Mouse (Mus musculus): Measurements from ENCODE around the gene Ankmy1.

The Ankmy1 gene

GRCm38 (mm10) chr1:92902786-92903185 is at the start of gene Ankmy1:
TSS of gene Ankmy1 (minus strand) at chr1:92902906.
- peak; percentile 66 to 83 for DNase-seq (ENCODE audit: low spot score in 2 of 2)

DNA sequence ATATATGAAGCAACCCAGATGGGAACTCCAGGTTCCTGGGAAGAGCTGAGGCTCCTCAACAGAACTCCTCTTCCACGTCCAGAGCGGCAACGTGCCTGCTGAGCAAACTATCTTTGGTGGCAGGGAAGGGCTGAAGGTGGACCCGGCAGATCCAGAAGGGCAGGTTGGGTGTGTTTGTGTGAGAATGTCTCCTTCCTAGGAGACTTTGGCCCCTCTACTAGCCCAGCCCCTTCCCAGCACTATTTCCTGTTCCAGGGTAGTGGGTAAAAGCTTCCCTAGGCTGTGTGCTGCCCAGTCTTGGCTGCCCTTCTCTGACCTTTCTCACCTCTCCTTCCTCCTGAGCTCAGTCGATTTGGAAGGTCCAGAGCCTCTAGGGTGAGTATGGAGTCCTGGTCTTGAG is 47.9 kb upstream of the Ankmy1 start, which contains the start of gene Gpr35:
TSS of gene Gpr35 (plus strand) at position 259 of the 400 bp plus-strand sequence.
- no peak for DNase-seq (ENCODE audit: low spot score in 2 of 2)

- no peak for DNase-seq (ENCODE audit: low spot score in 2 of 2)
These were observed 46.7 kb upstream of the Ankmy1 start for GRCm38 (mm10) chr1:92949426-92949825.

DNA sequence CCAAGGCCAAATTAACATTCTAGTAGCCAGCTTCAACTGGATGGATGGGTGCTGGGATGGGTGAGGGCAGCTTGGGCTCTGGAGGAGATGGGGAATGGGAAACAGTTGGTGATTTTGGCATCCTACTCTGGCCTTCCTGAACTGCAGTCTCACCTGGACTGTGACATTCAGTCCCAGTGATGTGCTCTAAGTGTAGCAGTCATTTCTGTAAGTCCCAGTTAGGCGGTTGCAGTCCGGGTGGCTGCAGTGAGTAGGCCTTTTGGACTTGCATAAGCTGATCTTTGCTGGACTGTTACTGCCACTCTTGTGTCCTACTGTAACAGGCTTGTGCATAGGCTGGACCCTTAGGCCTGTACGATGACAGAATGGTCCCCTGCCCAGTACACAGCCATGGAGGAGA is 45.3 kb upstream of the Ankmy1 start:
- DNase-seq (ENCODE audit: low spot score in 2 of 2), result no peak

- DNase-seq (ENCODE audit: low spot score in 2 of 2), result no peak
These were observed 40.7 kb upstream of the Ankmy1 start for GRCm38 (mm10) chr1:92943219-92943989.

DNA sequence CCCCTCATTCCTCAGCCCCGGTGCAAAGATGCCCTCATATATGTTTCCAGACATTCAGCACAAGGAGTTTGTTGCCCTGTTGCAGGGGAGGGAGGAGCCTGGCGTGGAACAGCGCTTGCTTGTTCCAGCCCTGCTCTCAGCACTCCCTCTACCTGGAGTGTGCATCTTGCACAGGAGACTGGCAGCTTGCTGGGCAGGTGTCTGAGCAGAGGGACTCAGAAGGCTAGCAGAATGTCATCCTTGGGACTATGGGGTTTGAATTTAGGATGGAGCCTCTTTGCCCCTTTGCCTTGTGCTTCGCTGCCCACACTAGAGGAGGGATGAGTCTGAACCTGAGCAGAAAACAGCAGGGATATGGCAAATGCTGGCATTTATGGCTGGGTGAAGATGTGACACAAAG is 37.0 kb upstream of the Ankmy1 start:
- DNase-seq (ENCODE audit: low spot score in 2 of 2), result no peak

DNA sequence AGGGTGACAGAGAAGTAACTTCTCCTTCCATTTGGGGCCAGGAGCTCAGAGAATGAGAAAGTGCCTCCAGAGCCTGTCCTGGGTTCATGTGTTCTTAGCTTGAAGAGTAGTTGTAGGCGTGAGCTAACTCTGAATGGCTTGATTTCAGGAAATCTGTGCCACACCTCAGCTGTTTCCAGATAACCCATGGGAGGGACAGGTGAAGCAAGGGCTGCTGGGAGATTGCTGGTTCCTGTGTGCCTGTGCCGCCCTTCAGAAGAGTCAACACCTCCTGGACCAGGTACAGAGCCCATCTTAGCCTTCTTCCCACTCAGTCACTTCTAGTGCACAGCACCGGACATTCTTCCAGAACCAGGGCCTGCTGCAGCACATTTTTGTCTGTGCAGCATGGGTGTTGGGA is 35.1 kb upstream of the Ankmy1 start:
- DNase-seq (ENCODE audit: low spot score in 2 of 2), result no peak

DNA sequence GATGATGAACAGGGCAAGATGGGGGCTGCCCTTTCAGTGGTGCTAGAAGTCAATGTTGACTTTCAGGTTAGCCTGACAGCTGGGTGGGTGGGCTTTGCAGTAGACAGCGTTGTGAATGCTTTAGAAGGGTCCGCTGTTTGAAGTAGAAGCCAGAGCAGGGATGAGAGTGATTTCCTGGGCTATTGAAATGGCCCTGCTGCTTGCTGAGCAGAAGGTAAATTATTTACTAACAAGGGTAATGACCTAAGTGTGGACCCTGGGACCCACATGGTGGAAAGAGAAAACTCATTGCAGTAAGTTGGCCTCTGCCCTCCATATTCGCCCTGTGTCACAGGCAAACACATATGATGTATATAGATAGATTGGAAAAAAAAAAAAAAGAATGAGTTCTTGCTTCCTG is 33.8 kb upstream of the Ankmy1 start:
- no peak for DNase-seq (ENCODE audit: low spot score in 2 of 2)

- DNase-seq (ENCODE audit: low spot score in 2 of 2), result no peak
These were observed 33.3 kb upstream of the Ankmy1 start for GRCm38 (mm10) chr1:92935977-92936376.

- DNase-seq (ENCODE audit: low spot score in 2 of 2), result no peak
These were observed 32.6 kb upstream of the Ankmy1 start for GRCm38 (mm10) chr1:92935054-92935962.

DNA sequence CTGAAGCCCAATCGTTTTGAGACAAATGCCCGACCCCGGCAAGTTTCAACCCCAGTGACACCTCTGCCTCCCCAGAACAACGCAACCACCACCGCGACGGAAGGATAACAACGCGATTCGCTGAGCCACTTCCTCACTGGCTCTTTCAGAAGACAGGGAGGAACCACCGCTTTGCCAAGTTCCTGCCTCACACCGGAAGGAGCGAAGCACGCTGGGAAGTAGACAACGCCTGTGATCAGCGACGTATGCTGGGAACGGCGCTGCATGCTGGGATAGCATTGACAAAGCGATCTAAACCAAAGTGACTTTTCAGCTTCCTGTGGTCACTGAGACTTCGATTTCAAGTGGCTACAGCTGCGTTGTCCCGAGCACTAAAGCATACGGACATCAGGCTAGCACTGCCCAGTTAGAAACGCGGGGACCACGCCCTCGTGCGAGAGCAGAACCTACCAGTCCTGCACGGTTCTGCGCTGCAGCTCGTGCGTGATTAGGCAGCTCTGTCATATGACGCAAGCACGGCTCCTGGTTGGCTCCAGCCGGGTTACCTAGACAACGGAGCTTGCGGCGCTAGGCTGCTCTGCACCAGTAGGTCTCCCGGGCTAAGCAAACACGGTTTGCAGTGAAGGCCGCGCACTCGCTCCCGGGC is 31.6 kb upstream of the Ankmy1 start, which contains the start of gene Capn10:
TSS of gene Capn10 (plus strand) at position 195 of the 646 bp plus-strand sequence.
- peak; percentile 97 to 98 for DNase-seq (ENCODE audit: low spot score in 2 of 2)

DNA sequence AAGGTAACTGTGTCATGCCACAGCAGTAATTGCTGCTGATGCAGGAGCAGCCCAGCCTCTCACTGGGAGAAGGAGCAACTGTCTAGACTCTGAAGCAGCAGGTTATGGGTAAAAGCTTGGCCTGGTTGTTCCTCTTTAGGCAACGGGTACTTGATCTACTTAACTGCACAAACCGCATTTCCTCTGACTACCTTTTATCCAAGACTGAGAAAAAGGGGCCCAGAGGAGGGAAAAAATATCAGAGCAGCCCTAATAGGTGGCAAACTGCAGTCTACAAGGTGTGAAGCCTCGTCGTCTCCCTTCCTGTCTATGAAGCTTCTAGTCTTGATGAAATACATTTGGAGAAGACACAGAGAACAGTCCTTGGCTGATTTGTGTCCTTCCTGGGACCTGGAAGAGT is 30.9 kb upstream of the Ankmy1 start:
- DNase-seq (ENCODE audit: low spot score in 2 of 2), result no peak

DNA sequence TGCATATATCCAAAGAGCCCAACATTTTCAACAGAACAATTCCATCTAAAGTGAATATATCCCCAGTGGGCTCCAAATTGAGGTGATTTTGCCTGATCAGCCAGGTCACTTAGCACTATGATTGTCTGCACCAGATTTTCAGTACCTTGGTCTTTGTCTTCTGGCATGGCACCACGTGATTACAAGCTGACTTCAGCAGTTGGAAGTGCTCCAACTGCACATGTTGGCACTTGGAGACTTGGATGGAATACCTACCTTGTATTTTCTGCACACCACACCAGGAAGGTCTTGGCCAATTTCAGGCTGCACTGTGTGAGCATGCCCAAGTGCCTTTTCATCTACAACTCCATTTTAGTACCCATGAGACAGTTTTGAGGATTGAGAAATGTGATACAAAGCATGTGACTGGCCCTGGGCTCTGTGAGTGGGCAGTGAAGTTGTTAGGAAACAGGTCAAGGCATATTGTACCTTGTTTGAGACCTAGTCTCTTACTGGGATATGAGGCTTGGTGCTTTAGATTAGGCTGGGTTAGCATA is 27.5 kb upstream of the Ankmy1 start:
- no peak for DNase-seq (ENCODE audit: low spot score in 2 of 2)

GRCm38 (mm10) chr1:92921496-92921895 is 18.8 kb upstream of the Ankmy1 start:
- DNase-seq (ENCODE audit: low spot score in 2 of 2), result no peak

GRCm38 (mm10) chr1:92920474-92921200 is 17.9 kb upstream of the Ankmy1 start:
- no peak for DNase-seq (ENCODE audit: low spot score in 2 of 2)

GRCm38 (mm10) chr1:92919775-92920174 is 17.1 kb upstream of the Ankmy1 start:
- DNase-seq (ENCODE audit: low spot score in 2 of 2), result no peak

DNA sequence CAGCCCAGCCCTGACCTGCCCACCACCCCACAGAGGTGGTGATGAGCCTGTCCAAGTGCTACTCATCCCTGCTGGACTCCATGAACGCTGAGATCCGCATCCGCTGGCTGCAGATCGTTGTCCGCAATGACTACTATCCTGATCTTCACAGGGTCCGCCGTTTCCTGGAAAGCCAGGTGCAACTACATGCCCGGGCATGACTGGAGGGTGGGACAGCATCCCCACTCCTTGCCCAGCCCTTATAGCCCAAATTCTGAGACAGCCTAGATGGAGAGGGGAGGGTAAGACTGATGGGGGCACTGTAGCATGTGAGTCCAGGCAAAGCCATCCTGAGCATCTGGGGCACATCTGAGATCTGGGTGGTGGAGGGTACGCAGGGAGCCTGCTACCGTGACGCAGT is 16.4 kb upstream of the Ankmy1 start:
- DNase-seq (ENCODE audit: low spot score in 2 of 2), result no peak

DNA sequence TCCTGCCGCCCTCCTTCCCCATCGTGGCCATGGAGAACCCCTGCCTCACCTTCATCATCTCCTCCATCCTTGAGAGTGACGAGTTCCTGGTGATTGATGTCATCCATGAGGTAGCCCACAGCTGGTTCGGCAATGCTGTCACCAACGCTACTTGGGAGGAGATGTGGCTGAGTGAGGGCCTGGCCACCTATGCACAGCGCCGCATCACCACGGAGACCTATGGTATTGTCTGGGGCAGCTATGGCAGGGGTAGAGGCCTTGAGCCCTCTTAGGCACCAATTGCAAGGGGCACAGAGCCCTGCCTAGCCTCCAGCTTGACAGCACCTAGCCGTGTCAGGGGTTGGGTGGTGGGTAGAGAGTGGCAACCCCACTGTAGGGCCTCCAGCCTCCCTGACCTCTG is 14.0 kb upstream of the Ankmy1 start:
- DNase-seq (ENCODE audit: low spot score in 2 of 2), result no peak

GRCm38 (mm10) chr1:92914993-92915392 is 12.3 kb upstream of the Ankmy1 start:
- DNase-seq (ENCODE audit: low spot score in 2 of 2), result no peak

DNA sequence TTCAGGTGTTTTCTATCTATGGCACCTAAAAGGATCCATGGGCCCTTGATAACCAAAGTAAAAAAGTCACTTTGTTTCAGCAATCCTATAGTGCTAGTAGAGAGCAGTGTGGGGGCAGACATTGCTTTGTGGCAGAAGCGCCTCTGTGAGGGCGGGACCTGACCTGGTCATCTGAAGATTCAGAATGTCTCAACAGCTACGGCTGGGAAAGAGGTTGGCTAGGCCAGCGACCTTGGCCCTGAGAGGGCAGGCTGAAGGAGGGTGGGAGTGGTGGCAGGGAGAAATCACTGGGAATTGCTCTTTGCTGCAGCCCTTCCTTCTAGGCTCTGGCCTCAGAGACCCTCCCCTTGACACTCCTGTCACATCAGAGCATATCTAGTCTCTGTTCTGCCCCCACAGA is 11.5 kb upstream of the Ankmy1 start:
- no peak for DNase-seq (ENCODE audit: low spot score in 2 of 2)

- DNase-seq (ENCODE audit: low spot score in 2 of 2), result no peak
These were observed 9.6 kb upstream of the Ankmy1 start for GRCm38 (mm10) chr1:92912286-92912685.

Measured in right cerebral cortex, adult 2 months (tissue).